Mouse (Mus musculus) frontal cortex, postnatal 10 days (tissue): ENCODE data around the gene Atad2b.

Experiments
- DNase-seq, 2 experiments: peaks; one replicate each; pipeline ENCODE4 v3.0.0; 2022; ENCODE audit warnings: low spot score in 2 of 2, mixed read lengths in 1 of 2

The Atad2b gene

DNA sequence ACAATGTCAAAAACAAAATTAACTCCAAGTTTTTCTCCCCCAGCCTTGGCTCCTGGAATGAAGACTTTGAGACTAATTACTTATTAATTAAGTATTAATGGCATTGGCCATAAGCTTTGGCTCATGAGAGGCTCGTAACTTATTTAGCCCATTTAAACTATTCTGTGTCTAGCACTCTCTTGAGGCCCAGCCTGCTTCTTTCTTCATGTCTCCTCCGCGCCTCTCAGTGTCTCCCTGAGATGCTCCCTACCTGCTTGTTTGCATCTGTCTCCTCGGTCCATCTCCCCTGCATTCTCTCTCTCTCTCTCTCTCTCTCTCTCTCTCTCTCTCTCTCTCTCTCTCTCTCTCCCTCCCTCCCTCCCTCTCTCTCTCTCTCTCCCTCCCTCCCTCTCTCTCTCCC, 164.3 kb downstream of the Atad2b start:
- no peak for DNase-seq

DNA sequence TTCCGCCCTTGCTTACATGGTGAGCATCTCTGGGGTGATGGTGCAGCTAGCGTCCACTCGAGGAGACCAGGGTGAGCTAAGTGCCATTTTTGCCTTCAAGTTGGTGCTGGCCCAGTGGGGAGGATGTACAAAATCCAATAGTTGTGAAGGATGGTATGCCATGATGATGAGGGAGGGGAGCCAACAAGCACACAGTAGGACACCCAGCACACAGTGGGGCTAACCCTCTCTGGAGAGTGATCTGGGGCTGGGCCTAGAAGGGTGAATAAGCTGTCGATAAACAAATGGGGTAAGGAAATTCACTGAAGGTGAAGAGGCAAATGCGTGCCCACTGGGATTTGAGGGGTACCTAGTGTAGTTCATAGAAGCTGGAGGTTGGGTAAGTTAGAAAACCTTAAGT, 167.6 kb downstream of the Atad2b start:
- DNase-seq = no peak

DNA sequence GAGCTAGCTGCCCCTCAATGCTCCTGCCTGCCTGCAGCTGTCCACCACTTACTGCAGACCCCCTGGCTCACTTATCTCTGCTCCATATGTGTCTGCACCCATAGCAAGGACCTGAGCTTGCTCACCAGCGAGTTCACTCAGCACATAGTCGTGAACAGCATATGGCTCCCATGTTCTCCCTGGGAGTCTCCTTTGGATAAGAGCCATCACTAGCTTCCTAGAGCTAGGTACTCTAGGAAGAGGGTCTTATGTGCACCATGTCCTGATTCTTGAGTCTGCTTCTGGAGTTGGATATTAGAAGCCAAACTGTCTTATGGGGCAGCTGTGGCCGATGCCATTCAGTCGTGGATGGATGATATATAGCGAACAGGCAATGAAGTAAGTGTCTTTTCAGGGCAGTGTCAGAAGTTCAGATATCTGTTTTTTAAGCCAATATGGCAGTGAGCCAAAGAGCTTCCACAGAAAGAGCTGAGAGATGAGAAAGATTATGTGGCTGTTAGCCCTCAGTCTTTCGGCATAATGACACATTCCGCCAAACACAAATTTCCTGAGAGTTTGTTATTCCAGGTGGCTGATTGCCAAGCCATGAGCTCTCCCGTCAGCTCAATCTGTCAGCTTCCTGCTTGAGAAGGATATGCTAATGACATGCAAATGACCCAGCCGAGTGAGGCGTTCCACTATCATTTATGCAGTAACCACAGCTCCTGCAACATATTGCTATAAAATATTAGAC, 170.8 kb downstream of the Atad2b start:
- DNase-seq = peak; percentile 48 to 54

DNA sequence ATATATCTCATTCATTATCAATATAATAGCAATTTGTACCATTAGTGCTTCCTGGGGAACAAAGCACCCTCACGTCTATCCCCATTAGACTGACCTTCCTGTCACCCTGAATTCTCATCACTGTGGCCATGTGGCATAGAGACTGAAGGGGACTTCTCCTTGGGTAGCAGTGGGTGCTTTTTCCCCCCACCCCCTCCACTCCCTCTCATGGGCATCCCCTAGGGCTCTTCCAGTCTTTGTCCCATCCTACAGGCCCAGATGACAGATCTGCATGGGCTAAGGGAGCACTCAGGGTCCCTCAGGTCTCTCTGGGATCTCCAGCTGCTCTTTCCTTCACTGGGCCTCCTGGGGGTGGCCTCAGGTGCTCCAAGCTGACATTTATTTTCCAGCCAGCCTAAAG, 171.5 kb downstream of the Atad2b start:
- no peak for DNase-seq
